Mouse (Mus musculus): Measurements from ENCODE around the gene Fxyd4. TPM values are rescaled to one million over a fixed set of nuclear protein-coding genes. Genes with fewer than 3 reads are reported as not detected.

The Fxyd4 gene
- polyA plus RNA-seq, 1 experiment from 2014 or later, result 1.8 TPM

DNA sequence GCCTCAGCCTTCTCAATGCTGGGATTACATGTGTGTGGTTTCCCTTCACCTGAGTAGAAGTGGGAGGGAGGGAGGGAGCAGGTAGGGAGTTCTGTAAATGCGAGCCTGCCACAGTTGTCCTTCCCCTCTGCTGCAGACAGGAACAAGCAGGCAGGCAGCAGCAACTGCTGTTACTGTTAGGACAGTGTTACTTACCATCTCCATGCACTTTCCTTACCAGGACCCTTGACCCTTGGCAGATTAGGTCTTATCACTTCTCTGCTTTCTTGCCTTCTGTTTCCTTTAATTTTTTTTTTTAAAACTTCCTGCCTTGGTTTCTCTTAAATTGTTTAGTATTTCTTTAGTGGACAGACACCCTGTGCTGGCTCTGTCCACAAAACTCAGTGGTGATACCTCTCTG lies 49.5 kb downstream of the Fxyd4 start:
- WGBS, result 62% methylated on average over 1 of the region's 1 CpGs
- H3K4me1 ChIP-seq (ENCODE audit: control insufficient read depth, insufficient read depth, low read length), result no peaks in the 10 kb centered on the region

GRCm38 (mm10) chr6:117885943-117886342 lies 51.5 kb downstream of the Fxyd4 start:
- no peaks in the 10 kb centered on the region for H3K9me3 ChIP-seq (replicated peaks; ENCODE audit: control insufficient read depth, low read length, poor library complexity, severe bottlenecking)
- 88% methylated on average over 2 of the region's 2 CpGs for WGBS
- H3K9ac ChIP-seq (ENCODE audit: low read depth, low read length), result no peak overlapping the region
- no peaks in the 10 kb centered on the region for H3K4me1 ChIP-seq (ENCODE audit: control insufficient read depth, insufficient read depth, low read length)
- no peak overlapping the region for H3K27ac ChIP-seq (ENCODE audit: low read length)
- no peaks in the 10 kb centered on the region for H3K36me3 ChIP-seq (ENCODE audit: control insufficient read depth, insufficient read depth, low read length)
- H3K27me3 ChIP-seq (ENCODE audit: control insufficient read depth, insufficient read depth, low read depth, low read length), result no peaks in the 10 kb centered on the region
- H3K4me2 ChIP-seq (ENCODE audit: low read length), result no peak overlapping the region
- no peak for ATAC-seq
- no peak overlapping the region for H3K4me3 ChIP-seq (ENCODE audit: low read depth, low read length)

More for the DNA sequence above, 49.5 kb downstream of the Fxyd4 start:
- Histone ChIP-seq H3K9me3 (replicated peaks; ENCODE audit: control insufficient read depth, low read length, poor library complexity, severe bottlenecking) (no peaks in the 10 kb centered on the region), H3K9ac (ENCODE audit: low read depth, low read length) (no peak overlapping the region), H3K27ac (ENCODE audit: low read length) (no peak overlapping the region), H3K36me3 (ENCODE audit: control insufficient read depth, insufficient read depth, low read length) (no peaks in the 10 kb centered on the region), H3K4me3 (ENCODE audit: low read depth, low read length) (no peak overlapping the region), H3K4me2 (ENCODE audit: low read length) (no peak overlapping the region), H3K27me3 (ENCODE audit: control insufficient read depth, insufficient read depth, low read depth, low read length) (no peaks in the 10 kb centered on the region)
- no peak for ATAC-seq

Small RNA genes within 50 kb of the gene (microRNA-seq; reads per million reads assigned to microRNA genes)
- not detected for gene Gm25535

Other genes starting within 250 kb of the Fxyd4 start
- gene Zfp637, start 96.5 kb downstream of the Fxyd4 start, polyA plus RNA-seq (2015; fragmentation: Nextera tagmentation; extraction: Ambion mirVana), result 138 and 141 TPM in 2 replicates
- gene Zfp239, start 75.6 kb downstream of the Fxyd4 start, polyA plus RNA-seq (2015; fragmentation: Nextera tagmentation; extraction: Ambion mirVana), result 16.8 and 17.9 TPM in 2 replicates
- gene Hnrnpf, start 37.4 kb downstream of the Fxyd4 start, polyA plus RNA-seq (2015; fragmentation: Nextera tagmentation; extraction: Ambion mirVana), result 226 and 237 TPM in 2 replicates
- 7.8 and 8.8 TPM in 2 replicates for gene Rasgef1a, start 73.7 kb upstream of the Fxyd4 start, polyA plus RNA-seq (2015; fragmentation: Nextera tagmentation; extraction: Ambion mirVana)
- 10.4 and 11.8 TPM in 2 replicates for gene Csgalnact2, start 201.4 kb upstream of the Fxyd4 start, polyA plus RNA-seq (2015; fragmentation: Nextera tagmentation; extraction: Ambion mirVana)

Measured in midbrain, embryonic 16.5 days (tissue).